Mouse (Mus musculus) lung, adult 2 months (tissue): ENCODE data around the gene Spon2.

ENCODE experiments used
- CTCF ChIP-seq: fragments of 200-500 bp; IDR thresholded peaks from 2 replicates; pipeline ENCODE4 v1.5.1; 2011; ENCODE audit warnings: mild to moderate bottlenecking, low read length, control low read depth; ENCODE audit not compliant: insufficient read depth
- POLR2A ChIP-seq: fragments of 200-500 bp; IDR thresholded peaks from 2 replicates; pipeline ENCODE4 v1.6.1; 2011; ENCODE audit warnings: low read depth, mild to moderate bottlenecking, control low read depth, low read length, borderline replicate concordance; ENCODE audit errors: extremely low read depth

GRCm38 (mm10) chr5:33248186-33248585 is 29.9 kb upstream of the Spon2 start:
- TF ChIP-seq CTCF = no peak
- no peak for TF ChIP-seq POLR2A
